Mouse (Mus musculus) lung, adult 2 months (tissue): Measurements from ENCODE around the gene Aida.

Experiments
- CTCF ChIP-seq: fragments of 200-500 bp; IDR thresholded peaks from 2 replicates; pipeline ENCODE4 v1.5.1; 2011; ENCODE audit warnings: mild to moderate bottlenecking, low read length, control low read depth; ENCODE audit not compliant: insufficient read depth
- POLR2A ChIP-seq: fragments of 200-500 bp; IDR thresholded peaks from 2 replicates; pipeline ENCODE4 v1.6.1; 2011; ENCODE audit warnings: low read depth, mild to moderate bottlenecking, control low read depth, low read length, borderline replicate concordance; ENCODE audit errors: extremely low read depth

- TF ChIP-seq CTCF (no peak), POLR2A (no peak)
Measured at GRCm38 (mm10) chr1:183362729-183363576, 66.6 kb downstream of the Aida start.
